In the genomic region with DNA sequence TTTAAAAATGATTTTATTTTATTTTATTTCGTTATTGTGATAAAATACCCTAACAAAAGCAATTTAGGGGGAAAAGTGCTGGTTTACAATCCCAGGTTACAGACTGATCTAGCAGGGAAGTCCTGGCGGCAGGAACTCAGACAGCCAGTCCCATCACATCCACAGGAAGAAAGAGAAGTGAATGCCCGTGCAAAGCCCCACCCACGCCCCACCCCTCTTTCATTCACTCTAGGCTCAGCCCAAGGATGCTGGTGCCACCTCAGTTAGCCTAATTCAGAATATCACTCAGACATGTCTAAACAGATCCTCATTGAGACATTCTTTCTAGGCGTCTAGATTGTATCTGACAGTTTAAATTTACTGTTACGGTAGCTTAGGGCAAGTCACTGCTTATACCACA, we compare ENCODE assay signal across 21 mouse cellular contexts.
"Had no signal": no experiment of that assay in that cellular context is flagged by ENCODE, and none has a peak within 500 bp of the region (broad histone marks: within the 10 kb centered on the region; RNA-seq: fewer than 3 reads in every experiment).

No protein-coding gene starts in this region.

- H3K9ac ChIP-seq: kidney, embryonic 15.5 days; limb, embryonic 13.5 days; liver, embryonic 13.5 days; lung, embryonic 15.5 days; midbrain, embryonic 12.5 days; midbrain, embryonic 15.5 days; neural tube, embryonic 12.5 days; neural tube, embryonic 15.5 days had no signal

- H3K4me1 ChIP-seq: kidney, embryonic 15.5 days; limb, embryonic 13.5 days; lung, embryonic 15.5 days; midbrain, embryonic 12.5 days; midbrain, embryonic 15.5 days; neural tube, embryonic 12.5 days; neural tube, embryonic 15.5 days had no signal

- ATAC-seq: midbrain, embryonic 15.5 days had no signal

- H3K27me3 ChIP-seq: kidney, embryonic 15.5 days; limb, embryonic 13.5 days; liver, embryonic 13.5 days; lung, embryonic 15.5 days; midbrain, embryonic 12.5 days; midbrain, embryonic 15.5 days; neural tube, embryonic 12.5 days; neural tube, embryonic 15.5 days had no signal

- H3K9me3 ChIP-seq: kidney, embryonic 15.5 days; limb, embryonic 13.5 days; liver, embryonic 13.5 days; lung, embryonic 15.5 days; midbrain, embryonic 12.5 days; midbrain, embryonic 15.5 days; neural tube, embryonic 12.5 days; neural tube, embryonic 15.5 days had no signal

- H3K27ac ChIP-seq: kidney, embryonic 15.5 days; limb, embryonic 13.5 days; liver, embryonic 13.5 days; lung, embryonic 15.5 days; midbrain, embryonic 12.5 days; midbrain, embryonic 15.5 days; neural tube, embryonic 12.5 days; neural tube, embryonic 15.5 days; stomach, postnatal 0 days had no signal

- H3K4me2 ChIP-seq: kidney, embryonic 15.5 days; limb, embryonic 13.5 days; liver, embryonic 13.5 days; lung, embryonic 15.5 days; midbrain, embryonic 12.5 days; midbrain, embryonic 15.5 days; neural tube, embryonic 12.5 days; neural tube, embryonic 15.5 days had no signal

- DNase-seq: kidney, adult 2 months; kidney, postnatal 10 days; kidney, postnatal 36 days; left cerebral cortex, postnatal 4 days; liver, embryonic 13.5 days; lung, postnatal 10 days; lung, postnatal 4 days; right cerebral cortex, adult 18-20 months; right cerebral cortex, postnatal 14 days; right cerebral cortex, postnatal 4 days; thymus, adult 2 months; thymus, postnatal 14 days; thymus, postnatal 4 days had no signal

- H3K4me3 ChIP-seq: kidney, embryonic 15.5 days; limb, embryonic 13.5 days; liver, embryonic 13.5 days; lung, embryonic 15.5 days; midbrain, embryonic 12.5 days; midbrain, embryonic 15.5 days; neural tube, embryonic 12.5 days; neural tube, embryonic 15.5 days had no signal

- H3K36me3 ChIP-seq: midbrain, embryonic 15.5 days had no signal
